Mouse (Mus musculus) forebrain, embryonic 12.5 days (tissue): ENCODE data around the gene Rabl3. TPM values are rescaled to one million over a fixed set of nuclear protein-coding genes. Genes with fewer than 3 reads are reported as not detected.

ENCODE experiments used
- ATAC-seq: fragments of 200-750 bp; cut with Nextera tagmentation; 2 replicates; pipeline ENCODE4 v1.8.0; 2017; ENCODE audit warnings: moderate TSS enrichment; ENCODE audit not compliant: low FRiP score
- H3K27ac ChIP-seq: fragments of 300-500 bp; sonication (generic); 2 replicates; pipeline ENCODE4 v1.5.1; 2016; ENCODE audit warnings: mild to moderate bottlenecking
- H3K27me3 ChIP-seq: fragments of 300-500 bp; sonication (generic); 2 replicates; pipeline ENCODE4 v1.6.1; 2016; ENCODE audit warnings: mild to moderate bottlenecking
- H3K36me3 ChIP-seq: fragments of 300-500 bp; sonication (generic); replicated peaks from 2 replicates; pipeline ENCODE4 v1.6.1; 2016; ENCODE audit warnings: mild to moderate bottlenecking
- H3K4me1 ChIP-seq: fragments of 300-500 bp; sonication (generic); 2 replicates; pipeline ENCODE4 v1.6.1; 2016
- H3K4me2 ChIP-seq: fragments of 300-500 bp; sonication (generic); 2 replicates; pipeline ENCODE4 v1.6.1; 2016; ENCODE audit warnings: mild to moderate bottlenecking, moderate library complexity
- H3K4me3 ChIP-seq: fragments of 300-500 bp; sonication (generic); replicated peaks from 2 replicates; pipeline ENCODE4 v1.5.1; 2016; ENCODE audit warnings: mild to moderate bottlenecking
- H3K9ac ChIP-seq: fragments of 300-500 bp; sonication (generic); 2 replicates; pipeline ENCODE4 v1.6.1; 2016; ENCODE audit warnings: mild to moderate bottlenecking
- H3K9me3 ChIP-seq: fragments of 300-500 bp; sonication (generic); 2 replicates; pipeline ENCODE4 v1.6.1; 2016
- WGBS: fragments of 180-500 bp; shearing (Covaris S2); methylation state at CpG from one replicate; pipeline ENCODE4 v1.1.7; 2016; 5-methylcytosine and 5-hydroxymethylcytosine counted together
- polyA plus RNA-seq: library from polyadenylated mRNA; unstranded; fragments of >200 nt; fragmentation: Nextera tagmentation; extraction: Ambion mirVana; gene quantifications from 2 replicates; pipeline ENCODE4 v1.2.1, GENCODE M21; 2016

Gene Rabl3
- polyA plus RNA-seq, 1 experiment from 2014 or later = 35.1 TPM

DNA sequence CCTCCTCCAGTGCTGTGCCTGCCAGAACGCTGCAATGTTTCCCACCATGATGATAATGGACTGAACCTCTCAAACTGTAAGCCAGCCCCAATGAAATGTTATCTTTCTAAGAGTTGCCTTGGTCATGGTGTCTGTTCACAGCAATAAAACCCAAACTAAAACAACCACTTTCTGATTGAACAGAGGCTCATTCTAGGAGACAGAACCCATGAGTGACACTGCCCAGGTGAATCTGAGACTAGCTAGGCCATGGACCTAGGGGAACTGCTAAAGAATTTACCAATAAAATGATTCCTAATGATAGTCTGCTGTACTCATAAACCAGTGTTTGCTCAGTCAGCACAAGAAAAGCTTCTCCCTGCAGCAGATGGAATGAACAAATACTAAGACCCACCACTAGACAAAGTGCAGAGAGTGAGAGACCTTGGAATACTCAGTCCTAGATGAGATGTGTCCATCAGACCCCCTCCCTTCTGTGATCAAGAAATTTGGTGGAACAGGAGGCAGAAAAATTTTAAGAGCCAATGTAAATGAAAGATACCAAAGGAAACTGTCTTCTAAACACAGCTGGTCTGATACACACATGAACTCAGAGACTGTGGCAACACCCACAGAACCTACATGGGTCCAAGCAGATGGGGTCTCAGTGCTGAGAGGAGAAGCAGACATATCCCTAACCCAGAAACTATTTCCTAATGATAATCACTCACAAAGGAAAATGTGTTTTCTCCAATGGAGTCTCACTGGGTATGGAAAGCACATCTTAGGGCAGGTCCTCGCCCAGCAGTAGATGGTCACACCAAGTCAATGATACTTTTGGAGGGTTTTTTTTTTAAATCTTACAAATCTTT, 19.3 kb upstream of the Rabl3 start:
- H3K27me3 ChIP-seq = no peaks in the 10 kb centered on the region
- no peak overlapping the region for H3K4me2 ChIP-seq
- 95% methylated on average over 2 of the region's 2 CpGs for WGBS
- H3K4me3 ChIP-seq = no peak overlapping the region
- no peak overlapping the region for H3K27ac ChIP-seq
- no peak for ATAC-seq
- peaks cover 63% of the 10 kb centered on the region for H3K36me3 ChIP-seq
- no peaks in the 10 kb centered on the region for H3K9me3 ChIP-seq
- H3K4me1 ChIP-seq = no peaks in the 10 kb centered on the region
- H3K9ac ChIP-seq = no peak overlapping the region

GRCm38 (mm10) chr16:37522100-37522697, 17.5 kb upstream of the Rabl3 start:
- H3K36me3 ChIP-seq = peaks cover 59% of the 10 kb centered on the region
- H3K27me3 ChIP-seq = no peaks in the 10 kb centered on the region
- ATAC-seq = no peak
- no peak overlapping the region for H3K9ac ChIP-seq
- no peak overlapping the region for H3K4me2 ChIP-seq
- 91% methylated on average over 7 of the region's 7 CpGs for WGBS
- no peaks in the 10 kb centered on the region for H3K9me3 ChIP-seq
- H3K27ac ChIP-seq = no peak overlapping the region
- H3K4me1 ChIP-seq = peaks cover under 1% of the 10 kb centered on the region; the same call in 1 of the 2 replicates
- no peak overlapping the region for H3K4me3 ChIP-seq

- no peak overlapping the region for H3K27ac ChIP-seq
- ATAC-seq = no peak
- peaks cover 4% of the 10 kb centered on the region; the same call in 1 of the 2 replicates for H3K4me1 ChIP-seq
- H3K27me3 ChIP-seq = no peaks in the 10 kb centered on the region
- H3K36me3 ChIP-seq = peaks cover 44% of the 10 kb centered on the region
- no peak overlapping the region for H3K9ac ChIP-seq
- H3K4me3 ChIP-seq = no peak overlapping the region
- H3K4me2 ChIP-seq = no peak overlapping the region
- H3K9me3 ChIP-seq = no peaks in the 10 kb centered on the region
- 98% methylated on average over 2 of the region's 2 CpGs for WGBS
Measured at GRCm38 (mm10) chr16:37525121-37525520, 14.6 kb upstream of the Rabl3 start.

- Histone ChIP-seq H3K27ac (no peak overlapping the region), H3K4me1 (peaks cover 4% of the 10 kb centered on the region; the same call in 1 of the 2 replicates), H3K4me3 (no peak overlapping the region), H3K9ac (no peak overlapping the region), H3K36me3 (peaks cover 36% of the 10 kb centered on the region), H3K9me3 (no peaks in the 10 kb centered on the region), H3K4me2 (no peak overlapping the region), H3K27me3 (no peaks in the 10 kb centered on the region)
- ATAC-seq = no peak
- 94% methylated on average over 3 of the region's 3 CpGs for WGBS
Measured at GRCm38 (mm10) chr16:37526688-37527223, 12.9 kb upstream of the Rabl3 start.

DNA sequence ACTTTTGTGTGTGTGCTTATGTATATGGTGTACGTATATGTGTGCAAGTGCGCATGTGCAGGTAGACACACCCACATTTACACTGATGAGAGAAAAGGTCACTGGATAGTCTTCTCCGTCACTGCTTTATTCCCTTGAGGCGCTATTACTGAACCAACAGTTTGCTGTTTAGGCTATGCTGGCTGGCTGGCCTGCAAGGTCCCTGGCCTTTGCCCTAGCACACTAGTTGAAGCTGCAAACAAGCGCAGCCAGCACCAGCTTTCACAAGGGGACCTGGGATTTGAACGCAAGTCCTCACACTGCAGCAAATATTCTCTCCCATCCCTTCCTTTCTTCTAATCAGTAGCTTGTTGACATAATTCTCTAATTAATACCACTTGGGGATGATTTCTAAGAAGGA, 9.5 kb upstream of the Rabl3 start:
- Histone ChIP-seq H3K4me1 (peaks cover 20% of the 10 kb centered on the region), H3K9ac (no peak overlapping the region), H3K36me3 (peaks cover 29% of the 10 kb centered on the region), H3K4me2 (no peak overlapping the region), H3K27ac (no peak overlapping the region), H3K4me3 (no peak overlapping the region), H3K9me3 (no peaks in the 10 kb centered on the region), H3K27me3 (no peaks in the 10 kb centered on the region)
- ATAC-seq = no peak
- WGBS = 90% methylated on average over 6 of the region's 6 CpGs

DNA sequence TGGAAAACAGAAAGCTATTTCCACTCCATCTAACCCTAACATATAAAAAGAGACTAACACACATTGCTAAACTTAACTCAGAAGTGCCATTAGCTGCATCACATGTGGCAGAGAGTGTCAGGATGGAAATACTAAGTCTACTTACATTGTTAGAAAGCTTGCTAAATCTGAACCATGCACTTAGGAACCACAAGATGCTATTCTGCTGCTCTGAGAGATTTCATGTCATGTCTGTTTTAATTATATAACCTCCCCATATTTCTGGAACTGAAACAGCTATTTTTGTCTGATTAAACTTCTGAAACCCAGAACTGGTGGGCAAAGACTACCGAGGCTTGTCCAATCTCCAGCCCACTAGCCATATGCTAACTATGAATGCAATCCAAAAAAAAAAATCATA, 7.6 kb upstream of the Rabl3 start:
- peaks cover 24% of the 10 kb centered on the region for H3K4me1 ChIP-seq
- no peak overlapping the region for H3K9ac ChIP-seq
- H3K36me3 ChIP-seq = peaks cover 32% of the 10 kb centered on the region
- ATAC-seq = no peak
- no peaks in the 10 kb centered on the region for H3K27me3 ChIP-seq
- no peak overlapping the region for H3K27ac ChIP-seq
- 96% methylated on average over 1 of the region's 1 CpGs for WGBS
- no peak overlapping the region for H3K4me3 ChIP-seq
- no peaks in the 10 kb centered on the region for H3K9me3 ChIP-seq
- no peak overlapping the region for H3K4me2 ChIP-seq

DNA sequence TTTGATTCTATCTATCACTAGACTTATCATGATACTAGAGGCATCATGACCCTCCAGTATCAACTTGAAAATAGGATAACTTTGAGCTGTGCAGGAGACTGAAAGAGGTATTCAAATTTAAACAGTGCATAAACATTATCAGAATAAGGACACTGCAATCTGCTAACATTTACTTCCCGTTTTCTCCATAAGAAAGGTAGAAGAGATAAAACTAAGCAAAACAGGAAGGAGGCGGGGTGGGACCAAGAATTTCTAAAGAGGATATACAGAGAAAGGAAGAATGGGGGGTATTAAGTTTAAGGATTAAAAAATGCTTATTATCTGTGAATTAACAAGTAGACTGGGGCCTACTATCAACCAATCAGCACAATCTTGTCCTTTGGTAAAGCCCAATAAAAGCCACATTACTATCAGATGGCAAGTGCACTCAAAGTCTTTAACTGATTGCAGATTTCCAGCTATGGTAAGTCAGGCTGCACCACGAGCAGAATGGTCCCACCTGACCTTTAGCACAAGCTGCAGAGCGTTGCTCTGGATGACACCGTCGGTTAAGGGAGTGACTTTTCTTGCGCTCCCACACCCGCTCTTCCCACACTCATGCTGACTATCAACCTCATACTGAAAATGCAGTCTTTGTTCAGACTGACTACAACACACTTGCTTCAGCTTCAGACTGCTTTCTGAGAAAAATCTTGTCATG, 6.2 kb upstream of the Rabl3 start:
- peaks cover 32% of the 10 kb centered on the region for H3K4me1 ChIP-seq
- H3K4me2 ChIP-seq = no peak overlapping the region
- ATAC-seq = no peak
- no peaks in the 10 kb centered on the region for H3K9me3 ChIP-seq
- H3K27me3 ChIP-seq = no peaks in the 10 kb centered on the region
- peaks cover 32% of the 10 kb centered on the region for H3K36me3 ChIP-seq
- no peak overlapping the region for H3K27ac ChIP-seq
- no peak overlapping the region for H3K9ac ChIP-seq
- no peak overlapping the region for H3K4me3 ChIP-seq
- WGBS = 87% methylated on average over 8 of the region's 8 CpGs

DNA sequence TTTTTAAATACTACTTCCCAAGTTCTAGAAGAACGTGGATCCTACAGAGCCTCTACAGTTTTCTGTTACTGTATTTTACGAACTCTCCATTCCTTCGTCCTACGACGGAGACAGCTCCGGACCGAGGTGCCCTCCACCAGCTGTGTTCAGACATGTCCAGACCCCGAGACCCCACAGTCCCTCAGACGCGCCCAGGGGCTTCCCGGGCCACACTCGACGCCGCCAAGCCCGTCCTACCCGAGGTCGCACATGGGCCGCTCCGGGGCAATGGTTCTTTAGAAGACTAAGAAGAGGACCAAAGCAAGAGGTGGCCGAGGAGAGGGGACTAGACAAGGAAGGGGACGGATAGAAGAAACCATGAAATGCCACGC, 460 bp upstream of the Rabl3 start:
- no peaks in the 10 kb centered on the region for H3K27me3 ChIP-seq
- H3K4me1 ChIP-seq = peaks cover 33% of the 10 kb centered on the region
- peak overlapping the region; percentile 74 for H3K4me2 ChIP-seq
- peak overlapping the region; percentile 87 for H3K27ac ChIP-seq
- peak overlapping the region; percentile 88 for H3K9ac ChIP-seq
- no peaks in the 10 kb centered on the region for H3K9me3 ChIP-seq
- peaks cover 20% of the 10 kb centered on the region for H3K36me3 ChIP-seq
- peak overlapping the region; percentile 78 for H3K4me3 ChIP-seq
- peak; percentile 69 for ATAC-seq
- WGBS = under 1% methylated on average over 22 of the region's 22 CpGs

DNA sequence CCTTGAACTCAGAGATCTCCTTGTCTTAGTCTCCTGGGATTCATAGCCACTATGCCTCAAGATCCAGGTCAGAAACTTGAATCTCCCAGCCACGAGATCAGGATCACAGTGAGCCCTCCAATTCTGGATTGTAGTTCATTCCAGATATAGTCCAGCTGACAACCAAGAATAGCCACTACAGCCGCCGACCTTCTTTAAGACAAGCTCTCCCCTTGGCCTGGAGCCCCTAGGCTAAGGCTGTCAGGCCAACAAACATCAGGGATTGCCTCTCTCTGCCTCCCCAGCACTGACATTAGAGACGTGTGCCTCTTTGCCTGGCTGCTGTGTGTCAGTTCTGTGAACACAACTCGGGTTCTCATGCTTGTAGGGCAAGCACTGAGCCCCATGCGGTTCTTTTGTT, 1.1 kb downstream of the Rabl3 start:
- Histone ChIP-seq H3K4me3 (peak overlapping the region; percentile 78), H3K27me3 (no peaks in the 10 kb centered on the region), H3K4me1 (peaks cover 29% of the 10 kb centered on the region), H3K9me3 (no peaks in the 10 kb centered on the region), H3K9ac (no peak overlapping the region), H3K27ac (no peak overlapping the region), H3K36me3 (peaks cover 9% of the 10 kb centered on the region), H3K4me2 (peak overlapping the region; percentile 66)
- WGBS = 85% methylated on average over 6 of the region's 6 CpGs
- no peak for ATAC-seq

GRCm38 (mm10) chr16:37546312-37546711, 6.6 kb downstream of the Rabl3 start:
- no peaks in the 10 kb centered on the region for H3K27me3 ChIP-seq
- peaks cover 10% of the 10 kb centered on the region; the same call in 1 of the 2 replicates for H3K36me3 ChIP-seq
- 55% methylated on average over 5 of the region's 5 CpGs for WGBS
- H3K9ac ChIP-seq = no peak overlapping the region
- H3K4me1 ChIP-seq = peaks cover 3% of the 10 kb centered on the region; the same call in 1 of the 2 replicates
- H3K9me3 ChIP-seq = no peaks in the 10 kb centered on the region
- H3K27ac ChIP-seq = no peak overlapping the region
- H3K4me3 ChIP-seq = no peak overlapping the region
- ATAC-seq = no peak
- no peak overlapping the region for H3K4me2 ChIP-seq

DNA sequence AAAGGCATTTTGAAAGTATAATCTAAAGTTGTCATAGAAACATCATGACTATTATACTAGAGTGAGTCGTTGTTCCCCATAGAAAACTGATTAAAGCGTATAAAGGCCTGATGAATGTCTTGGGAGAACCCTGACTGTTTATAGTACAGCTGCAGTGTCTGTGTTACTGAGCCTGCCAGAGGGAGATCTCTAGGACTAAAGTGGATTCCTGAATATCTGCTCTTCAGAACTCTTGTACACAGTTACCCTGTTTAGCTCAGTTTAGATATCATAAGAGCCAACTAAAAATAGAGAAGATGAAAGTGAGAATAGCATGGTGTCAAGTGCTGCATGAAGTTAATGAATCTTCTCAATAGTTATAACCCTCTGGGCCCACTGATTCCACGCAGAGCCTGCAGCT, 10.6 kb downstream of the Rabl3 start:
- WGBS = 72% methylated on average over 3 of the region's 3 CpGs

DNA sequence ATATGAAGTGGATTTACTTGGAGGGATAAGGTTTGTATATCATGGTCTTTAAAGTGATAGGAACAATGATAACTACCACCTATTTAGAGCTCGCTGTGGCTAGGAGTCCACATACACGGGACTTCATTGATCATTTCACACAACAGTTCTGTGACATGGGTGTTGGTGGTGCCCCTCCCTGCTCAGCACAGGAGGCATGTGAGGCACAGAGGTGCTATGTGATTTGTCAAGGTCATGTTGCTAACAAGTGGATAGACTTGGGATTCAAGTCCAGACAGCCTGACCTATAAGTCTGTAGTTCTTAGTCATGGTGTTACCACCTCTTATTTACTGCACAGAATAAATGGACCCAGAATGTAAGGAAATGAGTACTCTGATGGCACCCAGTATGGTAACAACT, 11.3 kb downstream of the Rabl3 start:
- ATAC-seq = no peak
- 95% methylated on average over 2 of the region's 2 CpGs for WGBS

More for the DNA sequence above, 10.6 kb downstream of the Rabl3 start:
- Histone ChIP-seq H3K9ac (no peak overlapping the region), H3K9me3 (no peaks in the 10 kb centered on the region), H3K4me1 (peaks cover 3% of the 10 kb centered on the region; the same call in 1 of the 2 replicates), H3K27ac (no peak overlapping the region), H3K27me3 (no peaks in the 10 kb centered on the region), H3K36me3 (0 out of 2 replicates have a peak, but pooled peaks cover 2% of the 10 kb centered on the region), H3K4me2 (no peak overlapping the region), H3K4me3 (no peak overlapping the region)
- no peak for ATAC-seq

More for the DNA sequence above, 11.3 kb downstream of the Rabl3 start:
- Histone ChIP-seq H3K9me3 (no peaks in the 10 kb centered on the region), H3K9ac (no peak overlapping the region), H3K36me3 (0 out of 2 replicates have a peak, but pooled peaks cover 2% of the 10 kb centered on the region), H3K27ac (no peak overlapping the region), H3K4me3 (no peak overlapping the region), H3K27me3 (no peaks in the 10 kb centered on the region), H3K4me2 (no peak overlapping the region), H3K4me1 (peaks cover 3% of the 10 kb centered on the region; the same call in 1 of the 2 replicates)
